Mouse (Mus musculus) spleen, postnatal 14 days (tissue): ENCODE results near the gene Eml2.
"Not testable (repeated sequence)": the region's sequence is repeated elsewhere in the genome, so short reads cannot be mapped to it uniquely, and the experiment has no call there.

ENCODE experiments used
- DNase-seq, 2 experiments: peaks; one replicate each; pipeline ENCODE4 v3.0.0; 2021 to 2022; ENCODE audit warnings: low spot score in 2 of 2

Gene Eml2

GRCm38 (mm10) chr7:19175708-19176515 is at the start of gene Eml2:
Gene Eml2, plus strand, starts transcription at chr7:19176421.
- no peak for DNase-seq

- DNase-seq = no peak
Measured at GRCm38 (mm10) chr7:19127744-19128143, 48.5 kb upstream of the Eml2 start.

- no peak for DNase-seq
Measured at GRCm38 (mm10) chr7:19129396-19129795, 46.8 kb upstream of the Eml2 start.

- no peak for DNase-seq
Measured at GRCm38 (mm10) chr7:19130657-19131056, 45.6 kb upstream of the Eml2 start.

GRCm38 (mm10) chr7:19131324-19131848 is 44.8 kb upstream of the Eml2 start:
- peak; percentile 77 to 86 for DNase-seq

GRCm38 (mm10) chr7:19136168-19136567 is 40.1 kb upstream of the Eml2 start:
- DNase-seq = no peak

- DNase-seq = no peak
Measured at GRCm38 (mm10) chr7:19136673-19137334, 39.4 kb upstream of the Eml2 start.

- DNase-seq = peak in 1 of 2 experiments; percentile 49
Measured at GRCm38 (mm10) chr7:19137380-19137779, 38.8 kb upstream of the Eml2 start.

GRCm38 (mm10) chr7:19146793-19147192 is 29.4 kb upstream of the Eml2 start:
- DNase-seq = no peak

GRCm38 (mm10) chr7:19147497-19148045 is 28.6 kb upstream of the Eml2 start:
- no peak for DNase-seq

GRCm38 (mm10) chr7:19148180-19148874 is 27.9 kb upstream of the Eml2 start:
- no peak for DNase-seq

GRCm38 (mm10) chr7:19148875-19149541 is 27.2 kb upstream of the Eml2 start, which contains the start of gene Qpctl:
Gene Qpctl, minus strand, starts transcription at chr7:19149291.
- DNase-seq = peak; percentile 93 to 94

GRCm38 (mm10) chr7:19149626-19150025 is 26.6 kb upstream of the Eml2 start, which contains the start of gene Snrpd2:
Gene Snrpd2, plus strand, starts transcription at chr7:19149722.
- DNase-seq = peak; percentile 91 to 95

GRCm38 (mm10) chr7:19151121-19151520 is 25.1 kb upstream of the Eml2 start:
- DNase-seq = not testable (repeated sequence)

GRCm38 (mm10) chr7:19154796-19155195 is 21.4 kb upstream of the Eml2 start:
- no peak for DNase-seq

GRCm38 (mm10) chr7:19155825-19156475 is 20.3 kb upstream of the Eml2 start:
- no peak for DNase-seq

GRCm38 (mm10) chr7:19157160-19157800 is 18.9 kb upstream of the Eml2 start:
- DNase-seq = peak; percentile 84 to 91

GRCm38 (mm10) chr7:19158601-19159000 is 17.6 kb upstream of the Eml2 start:
- DNase-seq = no peak

- no peak for DNase-seq
Measured at GRCm38 (mm10) chr7:19159411-19159810, 16.8 kb upstream of the Eml2 start.

- no peak for DNase-seq
Measured at GRCm38 (mm10) chr7:19160115-19160514, 16.1 kb upstream of the Eml2 start.
